Mouse (Mus musculus) liver, embryonic 16.5 days (tissue): ENCODE measurements at regions not wholly inside any gene's neighbourhood (a gene's known extent, or its start where the extent isn't known, plus 50 kb on each side); places are given as distances from the start of the nearest gene placed in this dataset.

ENCODE experiments used
- ATAC-seq: fragments of 200-750 bp; cut with Nextera tagmentation; 2 replicates; pipeline ENCODE4 v1.8.0; 2017; ENCODE audit warnings: low read depth, mild to moderate bottlenecking, moderate number of reproducible peaks, moderate library complexity
- H3K27ac ChIP-seq: fragments of 300-500 bp; sonication (generic); 2 replicates; pipeline ENCODE4 v1.5.1; 2014; ENCODE audit warnings: mild to moderate bottlenecking, low read length
- H3K27me3 ChIP-seq: fragments of 300-500 bp; sonication (generic); 2 replicates; pipeline ENCODE4 v1.6.1; 2014; ENCODE audit warnings: low read depth, low read length, mixed read lengths; ENCODE audit not compliant: control insufficient read depth, insufficient read depth
- H3K36me3 ChIP-seq: fragments of 300-500 bp; sonication (generic); 2 replicates; pipeline ENCODE4 v1.6.1; 2014; ENCODE audit warnings: mild to moderate bottlenecking; ENCODE audit not compliant: control insufficient read depth, insufficient read depth
- H3K4me1 ChIP-seq: fragments of 300-500 bp; sonication (generic); 2 replicates; pipeline ENCODE4 v1.6.1; 2014; ENCODE audit warnings: low read depth, low read length, mixed read lengths; ENCODE audit not compliant: control insufficient read depth
- H3K4me2 ChIP-seq: fragments of 300-500 bp; sonication (generic); 2 replicates; pipeline ENCODE4 v1.6.1; 2014; ENCODE audit warnings: low read depth, low read length, mixed read lengths
- H3K4me3 ChIP-seq: fragments of 300-500 bp; sonication (generic); 2 replicates; pipeline ENCODE4 v1.5.1; 2014; ENCODE audit warnings: low read depth, mild to moderate bottlenecking, low read length
- H3K9ac ChIP-seq: fragments of 300-500 bp; sonication (generic); 2 replicates; pipeline ENCODE4 v1.6.1; 2014; ENCODE audit warnings: low read depth, low read length
- H3K9me3 ChIP-seq: fragments of 300-500 bp; sonication (generic); replicated peaks from 2 replicates; pipeline ENCODE4 v1.6.1; 2016; ENCODE audit warnings: low read length; ENCODE audit not compliant: control insufficient read depth
- WGBS: fragments of 180-500 bp; shearing (Covaris S2); extraction: QIAGEN DNeasy Blood & Tissue Kit; methylation state at CpG from one replicate; pipeline ENCODE4 v1.1.7; 2014; ENCODE audit not compliant: insufficient replicate concordance; 5-methylcytosine and 5-hydroxymethylcytosine counted together

DNA sequence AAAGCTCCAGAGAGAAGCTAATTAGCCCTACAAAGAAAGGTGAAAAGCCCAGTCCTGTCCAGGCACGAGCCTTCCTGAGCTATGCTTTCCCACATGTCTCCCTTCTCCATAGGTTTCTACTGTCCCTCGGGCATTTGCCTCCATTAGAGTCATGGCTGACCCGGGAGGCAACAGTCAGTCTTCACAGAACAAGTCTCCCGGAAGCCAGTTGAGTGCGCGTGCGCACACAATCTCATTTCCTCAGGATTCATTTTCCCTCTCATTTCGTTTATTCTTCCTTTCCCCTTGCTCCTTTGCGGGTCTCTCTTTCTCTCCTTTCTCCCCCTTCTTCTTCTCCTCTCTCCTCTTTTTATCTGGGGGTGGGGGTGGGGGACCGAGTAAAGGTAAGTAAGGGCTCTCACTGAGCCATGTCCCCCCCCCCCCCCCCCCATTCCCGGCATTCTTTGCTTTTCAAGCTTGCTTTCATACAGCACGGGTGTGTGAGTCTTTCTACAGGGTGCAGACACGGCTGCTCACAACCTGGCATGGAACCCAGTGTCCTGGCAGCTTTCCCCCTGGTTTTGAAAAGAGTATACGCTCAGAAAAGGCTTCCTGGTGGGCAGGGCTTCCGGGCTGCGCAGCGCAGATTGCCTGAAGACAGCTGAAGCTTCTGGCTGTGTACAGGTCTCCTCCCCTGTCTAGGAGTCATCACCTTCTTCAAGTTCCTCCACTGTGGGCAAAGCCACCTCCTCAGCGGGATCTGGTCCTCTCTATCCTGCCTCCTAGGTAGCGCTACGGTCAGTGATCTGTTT is 289.8 kb upstream of the Klf3 start:
- H3K9me3 ChIP-seq, result no peaks in the 10 kb centered on the region
- H3K4me2 ChIP-seq, result no peak overlapping the region
- no peaks in the 10 kb centered on the region for H3K36me3 ChIP-seq
- WGBS, result 76% methylated on average over 20 of the region's 20 CpGs
- H3K27ac ChIP-seq, result no peak overlapping the region
- peaks cover 11% of the 10 kb centered on the region for H3K4me1 ChIP-seq
- H3K4me3 ChIP-seq, result no peak overlapping the region
- H3K9ac ChIP-seq, result no peak overlapping the region
- H3K27me3 ChIP-seq, result no peaks in the 10 kb centered on the region
- no peak for ATAC-seq

DNA sequence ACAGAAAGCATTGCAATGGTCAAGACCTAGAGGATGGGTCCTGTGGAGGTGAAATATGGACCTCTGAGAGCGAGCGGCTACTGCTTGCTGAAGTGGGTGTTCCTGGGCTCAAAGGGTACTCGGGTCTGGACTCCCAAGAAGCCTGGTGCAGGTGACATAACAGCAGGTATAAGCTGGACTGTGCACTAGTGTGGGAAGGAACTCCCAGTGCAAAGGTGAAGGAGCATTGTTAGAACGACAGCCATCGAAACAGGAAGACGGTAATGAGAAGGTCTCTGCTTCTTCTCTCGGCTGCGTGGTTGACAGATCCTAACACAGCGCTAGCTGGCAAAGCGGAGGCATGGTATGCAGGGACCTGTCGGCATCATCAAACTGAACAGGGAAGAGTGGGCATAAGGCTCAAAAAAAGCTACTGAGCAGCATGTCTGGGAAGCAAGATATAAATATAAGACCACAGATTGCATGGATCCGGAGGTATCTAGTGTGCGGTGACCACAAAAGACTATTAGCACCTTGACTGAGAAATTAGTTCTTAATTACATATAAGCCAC is 287.0 kb upstream of the Klf3 start:
- no peaks in the 10 kb centered on the region for H3K36me3 ChIP-seq
- no peak for ATAC-seq
- no peaks in the 10 kb centered on the region for H3K9me3 ChIP-seq
- H3K27ac ChIP-seq, result no peak overlapping the region
- no peak overlapping the region for H3K4me2 ChIP-seq
- H3K4me3 ChIP-seq, result no peak overlapping the region
- H3K27me3 ChIP-seq, result no peaks in the 10 kb centered on the region
- no peak overlapping the region for H3K9ac ChIP-seq
- H3K4me1 ChIP-seq, result no peaks in the 10 kb centered on the region
- 77% methylated on average over 13 of the region's 13 CpGs for WGBS

DNA sequence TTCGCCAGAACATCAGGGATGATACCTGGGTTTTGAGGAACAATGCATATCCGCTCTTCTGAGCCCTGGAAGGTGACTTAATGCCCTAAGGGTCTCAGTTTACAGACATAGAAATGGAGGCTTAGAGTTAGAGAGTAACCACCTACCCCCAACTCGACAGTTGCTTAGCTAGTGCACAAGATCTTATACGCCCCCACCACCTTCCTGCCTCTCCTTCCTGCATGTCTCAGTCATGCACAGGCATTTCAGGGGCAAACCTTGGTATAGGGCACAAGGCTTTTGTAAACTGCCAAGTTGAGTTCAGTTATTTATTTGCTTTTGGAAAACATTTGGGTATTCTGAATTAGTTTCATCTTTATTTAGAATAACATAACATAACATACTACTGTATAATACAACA is 285.9 kb upstream of the Klf3 start:
- no peak overlapping the region for H3K9ac ChIP-seq
- no peak for ATAC-seq
- H3K27me3 ChIP-seq, result no peaks in the 10 kb centered on the region
- H3K27ac ChIP-seq, result no peak overlapping the region
- no peaks in the 10 kb centered on the region for H3K4me1 ChIP-seq
- no peaks in the 10 kb centered on the region for H3K9me3 ChIP-seq
- no peaks in the 10 kb centered on the region for H3K36me3 ChIP-seq
- WGBS, result 63% methylated on average over 4 of the region's 4 CpGs
- no peak overlapping the region for H3K4me3 ChIP-seq
- no peak overlapping the region for H3K4me2 ChIP-seq

DNA sequence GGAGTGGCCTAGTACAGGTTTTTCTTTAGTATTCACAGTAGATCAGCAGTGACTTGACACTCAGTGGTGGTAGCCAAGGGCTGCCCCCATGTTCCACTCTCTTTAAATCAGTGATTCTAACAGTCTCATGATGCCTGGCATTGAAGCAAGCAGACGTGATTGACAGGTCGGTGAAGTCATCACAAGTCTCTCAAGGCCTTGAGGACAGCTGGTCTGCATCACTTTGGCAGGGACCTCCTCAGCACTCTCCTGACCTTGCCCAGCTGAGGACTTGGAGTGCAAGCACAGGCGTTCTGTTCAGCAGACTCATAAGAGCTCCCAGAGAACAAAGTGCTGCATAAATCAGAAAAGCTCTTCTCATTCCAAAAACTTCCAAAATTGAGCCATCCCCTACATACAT is 285.4 kb upstream of the Klf3 start:
- H3K9me3 ChIP-seq, result no peaks in the 10 kb centered on the region
- ATAC-seq, result no peak
- no peaks in the 10 kb centered on the region for H3K27me3 ChIP-seq
- H3K4me1 ChIP-seq, result no peaks in the 10 kb centered on the region
- H3K27ac ChIP-seq, result no peak overlapping the region
- no peak overlapping the region for H3K9ac ChIP-seq
- H3K4me3 ChIP-seq, result no peak overlapping the region
- no peaks in the 10 kb centered on the region for H3K36me3 ChIP-seq
- WGBS, result 55% methylated on average over 3 of the region's 3 CpGs
- no peak overlapping the region for H3K4me2 ChIP-seq

DNA sequence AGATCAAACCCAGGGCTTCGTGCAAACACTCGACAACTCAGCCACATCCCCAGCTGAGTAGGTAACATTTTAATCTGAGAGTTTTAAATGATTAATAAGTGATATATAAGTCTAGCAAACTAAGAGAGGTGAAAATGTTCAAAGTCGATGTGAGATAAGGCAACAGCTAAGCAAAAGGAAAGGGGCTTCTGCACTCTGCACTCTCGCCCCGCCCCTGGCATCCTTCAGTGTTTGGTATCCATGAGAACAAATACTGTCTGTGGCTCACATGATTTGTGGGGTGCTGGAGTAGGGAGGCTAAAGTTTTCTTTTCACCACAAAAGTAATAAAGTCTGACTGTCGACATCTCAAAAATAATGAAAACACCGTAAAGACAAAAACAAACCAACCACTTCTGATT is 284.2 kb upstream of the Klf3 start:
- ATAC-seq, result no peak
- Histone ChIP-seq H3K27ac (no peak overlapping the region), H3K27me3 (no peaks in the 10 kb centered on the region), H3K9ac (no peak overlapping the region), H3K36me3 (no peaks in the 10 kb centered on the region), H3K9me3 (no peaks in the 10 kb centered on the region), H3K4me3 (no peak overlapping the region), H3K4me1 (no peaks in the 10 kb centered on the region), H3K4me2 (no peak overlapping the region)
- 66% methylated on average over 7 of the region's 7 CpGs for WGBS

DNA sequence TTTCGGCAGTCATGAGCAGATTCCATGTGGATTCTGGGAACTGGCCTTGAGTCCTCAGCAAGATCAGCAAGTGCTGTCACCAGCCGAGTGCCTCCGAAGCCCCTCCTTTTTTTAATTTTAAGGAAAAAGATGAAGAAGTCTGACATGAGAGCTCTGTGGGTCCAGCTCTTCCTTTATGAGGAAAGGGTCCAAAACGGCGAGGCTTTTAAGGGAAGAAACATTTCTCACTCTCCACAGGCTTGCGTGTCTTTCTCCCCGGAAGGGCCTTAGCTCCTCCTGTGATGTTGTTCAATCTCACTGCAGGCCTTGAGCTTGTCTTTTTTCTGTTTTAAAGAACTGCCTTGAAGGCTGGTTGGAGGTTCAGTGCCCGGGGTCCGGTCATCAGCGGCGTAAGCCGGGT is 283.5 kb upstream of the Klf3 start:
- Histone ChIP-seq H3K27ac (no peak overlapping the region), H3K4me1 (no peaks in the 10 kb centered on the region), H3K36me3 (no peaks in the 10 kb centered on the region), H3K9me3 (no peaks in the 10 kb centered on the region), H3K4me2 (no peak overlapping the region), H3K4me3 (no peak overlapping the region), H3K9ac (no peak overlapping the region), H3K27me3 (no peaks in the 10 kb centered on the region)
- 78% methylated on average over 12 of the region's 12 CpGs for WGBS
- no peak for ATAC-seq

DNA sequence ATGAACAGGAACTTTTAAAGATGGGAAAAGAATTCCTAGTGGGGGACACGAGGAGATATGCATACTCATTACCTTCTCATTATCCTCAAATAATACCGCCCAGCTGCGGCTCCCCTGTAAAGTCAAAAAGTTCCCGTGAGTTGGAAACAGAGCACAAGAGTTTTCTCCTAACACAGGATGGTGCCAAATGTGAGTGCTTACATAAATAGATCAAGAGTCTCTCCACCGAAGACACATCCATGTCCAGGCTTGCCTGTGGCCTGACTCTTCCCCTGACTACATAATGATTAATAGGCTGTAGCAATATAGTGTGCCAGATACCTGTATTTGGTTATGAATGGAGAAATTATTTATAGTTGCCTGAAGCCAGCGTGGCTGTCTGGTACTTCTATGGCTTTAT is 281.8 kb upstream of the Klf3 start:
- H3K4me2 ChIP-seq, result no peak overlapping the region
- H3K36me3 ChIP-seq, result no peaks in the 10 kb centered on the region
- ATAC-seq, result no peak
- H3K9me3 ChIP-seq, result no peaks in the 10 kb centered on the region
- no peaks in the 10 kb centered on the region for H3K27me3 ChIP-seq
- 70% methylated on average over 6 of the region's 6 CpGs for WGBS
- peaks cover 2% of the 10 kb centered on the region for H3K4me1 ChIP-seq
- no peak overlapping the region for H3K9ac ChIP-seq
- H3K27ac ChIP-seq, result no peak overlapping the region
- no peak overlapping the region for H3K4me3 ChIP-seq

DNA sequence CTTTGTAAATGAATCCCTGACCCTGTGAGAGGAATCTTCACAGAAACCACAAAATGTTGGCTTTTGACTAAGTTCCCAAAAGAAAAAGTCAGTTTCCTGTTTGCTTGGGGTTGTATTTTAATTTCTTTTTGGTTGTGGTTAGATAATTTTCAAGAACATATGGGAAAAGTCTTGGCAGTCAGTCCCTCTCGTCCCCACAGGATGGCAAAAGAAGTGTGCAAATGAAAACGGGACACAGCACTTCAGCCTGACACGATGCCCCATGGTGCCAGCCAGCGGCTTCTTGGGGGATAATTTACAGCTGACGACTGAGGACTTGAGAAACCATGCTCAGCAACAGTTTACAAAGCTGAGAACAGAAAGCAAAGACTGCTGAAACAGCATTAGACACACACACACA is 281.2 kb upstream of the Klf3 start:
- H3K4me2 ChIP-seq, result no peak overlapping the region
- H3K4me1 ChIP-seq, result peaks cover 5% of the 10 kb centered on the region
- no peak overlapping the region for H3K9ac ChIP-seq
- H3K4me3 ChIP-seq, result no peak overlapping the region
- no peaks in the 10 kb centered on the region for H3K9me3 ChIP-seq
- H3K36me3 ChIP-seq, result no peaks in the 10 kb centered on the region
- 25% methylated on average over 5 of the region's 5 CpGs for WGBS
- no peaks in the 10 kb centered on the region for H3K27me3 ChIP-seq
- no peak for ATAC-seq
- no peak overlapping the region for H3K27ac ChIP-seq

DNA sequence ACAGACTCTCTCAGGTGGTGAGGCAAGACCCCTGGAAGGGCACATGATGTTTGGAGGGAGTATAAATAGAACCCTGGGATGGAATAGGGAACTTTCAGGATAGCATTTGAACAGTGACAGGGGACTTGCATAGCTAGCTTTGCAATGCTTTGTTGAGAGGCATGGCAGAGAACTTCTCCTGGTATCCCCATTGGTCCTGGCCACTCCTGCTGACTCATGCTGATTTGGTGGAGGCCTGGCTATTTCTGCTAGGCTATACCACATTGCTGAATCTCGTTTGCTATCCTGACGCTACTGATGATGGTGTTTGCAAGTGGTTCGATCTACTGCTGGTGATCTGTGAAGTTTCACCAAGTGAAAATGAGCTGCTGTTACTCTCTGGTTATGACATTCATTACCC is 276.7 kb upstream of the Klf3 start:
- H3K9me3 ChIP-seq, result no peaks in the 10 kb centered on the region
- H3K27me3 ChIP-seq, result no peaks in the 10 kb centered on the region
- H3K4me1 ChIP-seq, result peaks cover 5% of the 10 kb centered on the region
- no peak overlapping the region for H3K4me3 ChIP-seq
- 71% methylated on average over 3 of the region's 3 CpGs for whole genome bisulfite sequencing
- H3K36me3 ChIP-seq, result no peaks in the 10 kb centered on the region
- ATAC-seq, result peak; percentile 64
- no peak overlapping the region for H3K4me2 ChIP-seq
- no peak overlapping the region for H3K9ac ChIP-seq
- H3K27ac ChIP-seq, result no peak overlapping the region
